Mouse (Mus musculus): ENCODE data around the gene Xiap. TPM values are rescaled to one million over a fixed set of nuclear protein-coding genes. Genes with fewer than 3 reads are reported as not detected.

The Xiap gene
- polyA plus RNA-seq (2014; fragmentation: Illumina TruSeq; extraction: RNeasy Lipid Tissue Mini Kit (QIAGEN cat#74804); ENCODE audit: low read depth, low replicate concordance), result 123 TPM

DNA sequence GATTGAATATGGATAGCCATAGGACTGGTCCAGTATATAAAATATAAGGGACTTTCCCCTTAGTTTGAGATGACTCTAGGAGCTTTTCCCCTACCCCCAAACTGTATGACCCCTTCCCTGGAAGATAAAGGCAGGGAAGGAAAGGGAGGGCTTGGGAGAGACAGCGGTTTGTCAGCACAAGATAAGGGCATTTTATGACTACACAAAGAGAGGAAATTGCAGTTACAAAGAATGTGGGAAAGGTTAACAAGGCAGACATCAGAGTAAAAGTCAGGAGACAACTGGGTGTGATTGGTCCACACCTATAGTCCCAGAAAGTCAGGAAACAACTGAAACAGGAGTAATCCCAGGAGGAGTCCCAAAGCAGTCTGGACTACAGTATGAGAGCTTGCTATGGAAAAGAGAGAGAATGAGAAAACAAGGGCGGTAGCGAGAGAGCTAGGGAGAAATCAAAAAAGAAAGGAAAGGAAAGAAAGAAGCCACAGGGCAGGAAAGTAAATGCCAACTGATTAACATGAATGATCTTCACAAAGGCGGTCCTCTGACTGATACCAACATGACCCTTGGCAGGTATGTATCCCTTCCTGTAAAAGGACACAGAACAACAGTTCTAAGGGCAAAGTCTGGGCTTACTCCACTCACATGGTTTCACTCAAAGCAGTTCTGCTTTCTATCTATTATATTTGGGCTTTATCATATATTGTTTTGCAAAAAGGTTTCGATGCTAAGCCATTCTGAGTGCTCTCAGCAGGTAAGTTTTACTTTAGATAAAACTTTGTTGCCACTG, at the start of gene Xiap:
Gene Xiap (plus strand): TSS at position 398 of the 787 bp plus-strand sequence.

DNA sequence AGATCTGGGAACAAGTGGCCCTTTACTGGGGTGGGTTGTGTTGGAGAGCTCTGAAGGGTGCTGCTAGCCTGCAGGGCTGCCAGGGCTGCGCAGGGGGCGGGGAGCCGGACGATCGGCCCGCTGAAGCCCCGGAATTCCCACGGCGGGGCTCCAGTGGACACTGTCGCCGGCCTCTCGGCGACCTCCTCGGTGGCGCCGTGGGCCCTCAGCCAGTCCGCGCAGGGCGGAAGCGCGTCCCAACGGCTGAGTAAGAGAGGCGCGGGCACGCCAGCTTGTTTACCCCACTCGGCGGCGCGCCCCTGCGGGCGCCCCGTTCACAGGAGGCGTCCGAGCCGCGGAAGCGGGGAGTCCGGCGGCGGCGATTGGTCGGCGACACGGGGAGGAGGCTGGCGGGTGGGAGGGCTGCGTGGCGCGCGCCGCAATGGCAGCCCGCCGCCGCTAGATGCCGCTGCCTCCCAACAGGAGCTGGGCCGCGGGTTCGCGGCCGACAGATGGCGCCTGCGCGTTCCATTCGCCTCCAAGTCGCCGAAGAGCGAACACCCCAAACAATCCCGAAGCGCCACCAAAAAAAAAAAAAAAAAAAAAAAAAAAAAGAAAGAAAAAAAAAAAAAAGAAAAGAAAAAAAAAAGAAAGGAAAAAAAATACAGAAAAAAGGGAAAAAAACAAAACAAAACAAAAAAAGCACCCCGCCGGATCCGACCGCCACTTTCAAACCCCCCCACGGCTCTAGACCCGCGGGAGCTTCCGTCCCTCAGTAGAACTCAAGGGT, 89.5 kb downstream of the Xiap start, which contains the start of gene Stag2:
Gene Stag2 (plus strand): TSS at position 530 of the 769 bp plus-strand sequence.

Other genes starting within 250 kb of the Xiap start
- 90.0 TPM for gene Thoc2, start 139.0 kb upstream of the Xiap start, polyA plus RNA-seq (2014; fragmentation: Illumina TruSeq; extraction: RNeasy Lipid Tissue Mini Kit (QIAGEN cat#74804); ENCODE audit: low read depth, low replicate concordance)
- 167 TPM for gene Stag2, start 89.6 kb downstream of the Xiap start, polyA plus RNA-seq (2014; fragmentation: Illumina TruSeq; extraction: RNeasy Lipid Tissue Mini Kit (QIAGEN cat#74804); ENCODE audit: low read depth, low replicate concordance)